Mouse (Mus musculus) gastrocnemius, adult 8-10 months (tissue): ENCODE results near the gene Rpp21. TPM values are rescaled to one million over a fixed set of nuclear protein-coding genes. Genes with fewer than 3 reads are reported as not detected.
A peak's percentile ranks its signal among the peaks of the same experiment; 100 is the strongest.
"Not testable (repeated sequence)": the region's sequence is repeated elsewhere in the genome, so short reads cannot be mapped to it uniquely, and the experiment has no call there.

ENCODE experiments used
- DNase-seq, 2 experiments: peaks; one replicate each; pipeline ENCODE4 v3.0.0; 2022; ENCODE audit warnings: low spot score in 2 of 2
- total RNA-seq, 4 experiments: library from RNA; stranded (reverse); gene quantifications; 2 replicates each; pipeline ENCODE4 v1.2.4; 2022

Gene Rpp21
- total RNA-seq, 4 experiments from 2014 or later, result 31.1 to 42.0 (median 33.5) TPM

- DNase-seq, result no peak
Observed at GRCm38 (mm10) chr17:36237321-36237921, 20.4 kb downstream of the Rpp21 start.

GRCm38 (mm10) chr17:36235300-36235699 is 22.6 kb downstream of the Rpp21 start:
- DNase-seq, result not testable (repeated sequence)

- DNase-seq, result no peak
Observed at GRCm38 (mm10) chr17:36233572-36233971, 24.3 kb downstream of the Rpp21 start.

GRCm38 (mm10) chr17:36231318-36231717 is 26.6 kb downstream of the Rpp21 start:
- DNase-seq, result peak; percentile 20 to 25

GRCm38 (mm10) chr17:36229046-36229445 is 28.8 kb downstream of the Rpp21 start:
- DNase-seq, result no peak

- DNase-seq, result no peak
Observed at GRCm38 (mm10) chr17:36226921-36227320, 30.9 kb downstream of the Rpp21 start.

- DNase-seq, result no peak
Observed at GRCm38 (mm10) chr17:36225231-36225824, 32.5 kb downstream of the Rpp21 start.

- no peak for DNase-seq
Observed at GRCm38 (mm10) chr17:36224451-36224850, 33.4 kb downstream of the Rpp21 start.

- DNase-seq, result no peak
Observed at GRCm38 (mm10) chr17:36218594-36219155, 39.2 kb downstream of the Rpp21 start.

GRCm38 (mm10) chr17:36215586-36215985 is 42.3 kb downstream of the Rpp21 start:
- no peak for DNase-seq

- no peak for DNase-seq
Observed at GRCm38 (mm10) chr17:36206846-36207245, 51.0 kb downstream of the Rpp21 start.

- no peak for DNase-seq
Observed at GRCm38 (mm10) chr17:36205862-36206261, 52.0 kb downstream of the Rpp21 start.

Other genes with a start within 250 kb of the Rpp21 start
- 1 to 10 TPM in 1 of 4 experiments, under 1 TPM in 3; 0.82 to 1.6 (median 0.93) TPM for gene H2-T24, start 237.5 kb downstream of the Rpp21 start, total RNA-seq
- 1 to 10 TPM; 5.6 to 9.3 (median 7.1) TPM for gene H2-T23, start 225.2 kb downstream of the Rpp21 start, total RNA-seq
- gene H2-T22, start 215.3 kb downstream of the Rpp21 start, total RNA-seq, result 10 to 100 TPM; 11.7 to 14.0 (median 13.0) TPM
- gene Gm6034, start 215.1 kb downstream of the Rpp21 start, total RNA-seq, result not detected
- gene Gm11127, start 199.7 kb downstream of the Rpp21 start, total RNA-seq, result 1 to 10 TPM; 1.8 to 2.7 (median 2.2) TPM
- gene Gm19684, start 136.4 kb downstream of the Rpp21 start, total RNA-seq, result under 1 TPM in 1 of 4 experiments, not detected in 3; 0.29 TPM
- not detected for gene Gm7030, start 128.6 kb downstream of the Rpp21 start, total RNA-seq
- gene Gm8909, start 89.5 kb downstream of the Rpp21 start, total RNA-seq, result not detected
- not detected for gene H2-T3, start 67.8 kb downstream of the Rpp21 start, total RNA-seq
- gene Trim39, start 14.2 kb upstream of the Rpp21 start, total RNA-seq, result 1 to 10 TPM; 5.5 to 9.7 (median 7.5) TPM
- gene H2-M10.2, start 28.4 kb upstream of the Rpp21 start, total RNA-seq, result not detected
- not detected for gene H2-M10.1, start 68.1 kb upstream of the Rpp21 start, total RNA-seq
- gene H2-M10.3, start 110.3 kb upstream of the Rpp21 start, total RNA-seq, result not detected
- not detected for gene H2-M10.4, start 204.3 kb upstream of the Rpp21 start, total RNA-seq